Mouse (Mus musculus): ENCODE measurements around the gene Ddx50.
A peak's percentile ranks its signal among the peaks of the same experiment; 100 is the strongest.

Gene Ddx50

GRCm38 (mm10) chr10:62650881-62651810, at the start of gene Ddx50:
Gene Ddx50, minus strand, starts transcription at chr10:62651218.
- peak; percentile 99 for DNase-seq

GRCm38 (mm10) chr10:62692771-62693170, 41.8 kb upstream of the Ddx50 start:
- no peak for DNase-seq

GRCm38 (mm10) chr10:62692244-62692643, 41.2 kb upstream of the Ddx50 start:
- no peak for DNase-seq

GRCm38 (mm10) chr10:62687032-62687674, 36.1 kb upstream of the Ddx50 start:
- no peak for DNase-seq

GRCm38 (mm10) chr10:62683043-62683442, 32.0 kb upstream of the Ddx50 start:
- DNase-seq, result no peak

GRCm38 (mm10) chr10:62679833-62680232, 28.8 kb upstream of the Ddx50 start:
- no peak for DNase-seq

- DNase-seq, result no peak
Measured at GRCm38 (mm10) chr10:62677329-62677728, 26.3 kb upstream of the Ddx50 start.

GRCm38 (mm10) chr10:62676196-62676595, 25.2 kb upstream of the Ddx50 start:
- DNase-seq, result no peak

- DNase-seq, result no peak
Measured at GRCm38 (mm10) chr10:62672359-62672758, 21.3 kb upstream of the Ddx50 start.

- no peak for DNase-seq
Measured at GRCm38 (mm10) chr10:62669245-62669644, 18.2 kb upstream of the Ddx50 start.

- no peak for DNase-seq
Measured at GRCm38 (mm10) chr10:62668463-62668862, 17.4 kb upstream of the Ddx50 start.

- DNase-seq, result no peak
Measured at GRCm38 (mm10) chr10:62668043-62668442, 17.0 kb upstream of the Ddx50 start.

- no peak for DNase-seq
Measured at GRCm38 (mm10) chr10:62664963-62665590, 14.1 kb upstream of the Ddx50 start.

- DNase-seq, result no peak
Measured at GRCm38 (mm10) chr10:62664171-62664570, 13.2 kb upstream of the Ddx50 start.

GRCm38 (mm10) chr10:62656711-62657110, 5.7 kb upstream of the Ddx50 start:
- DNase-seq, result no peak

GRCm38 (mm10) chr10:62651961-62652360, 943 bp upstream of the Ddx50 start:
- DNase-seq, result no peak

- DNase-seq, result no peak
Measured at GRCm38 (mm10) chr10:62650358-62650782, 648 bp downstream of the Ddx50 start.

GRCm38 (mm10) chr10:62604161-62604560, 46.9 kb downstream of the Ddx50 start:
- no peak for DNase-seq

GRCm38 (mm10) chr10:62603233-62604030, 47.6 kb downstream of the Ddx50 start:
- DNase-seq, result no peak

GRCm38 (mm10) chr10:62602177-62603040, 48.6 kb downstream of the Ddx50 start, which contains the start of gene Ddx21:
Gene Ddx21, minus strand, starts transcription at chr10:62602281.
- DNase-seq, result peak; percentile 82

GRCm38 (mm10) chr10:62601833-62602176, 49.2 kb downstream of the Ddx50 start:
- DNase-seq, result no peak
